Mouse (Mus musculus) limb, embryonic 11.5 days (tissue): ENCODE data around the gene Slc36a2. TPM values are rescaled to one million over a fixed set of nuclear protein-coding genes. Genes with fewer than 3 reads are reported as not detected.

Source experiments
- ATAC-seq: fragments of 200-750 bp; cut with Nextera tagmentation; 2 replicates; pipeline ENCODE4 v1.8.0; 2017; ENCODE audit warnings: low read depth; ENCODE audit not compliant: insufficient number of reproducible peaks, low FRiP score, low TSS enrichment
- DNase-seq: peaks from one replicate; pipeline ENCODE4 v3.0.0-alpha.2; 2015; ENCODE audit warnings: low spot score
- H3K27ac ChIP-seq: fragments of 300-500 bp; sonication (generic); replicated peaks from 2 replicates; pipeline ENCODE4 v1.5.1; 2014; ENCODE audit warnings: low read depth, mild to moderate bottlenecking, low read length
- H3K27me3 ChIP-seq: fragments of 300-500 bp; sonication (generic); 2 replicates; pipeline ENCODE4 v1.6.1; 2014; ENCODE audit warnings: mild to moderate bottlenecking, low read length, mixed read lengths; ENCODE audit not compliant: control insufficient read depth, insufficient read depth
- H3K36me3 ChIP-seq: fragments of 300-500 bp; sonication (generic); 2 replicates; pipeline ENCODE4 v1.6.1; 2014; ENCODE audit warnings: mild to moderate bottlenecking, low read length, moderate library complexity, mixed read lengths; ENCODE audit not compliant: control insufficient read depth, insufficient read depth
- H3K4me1 ChIP-seq: fragments of 300-500 bp; sonication (generic); 2 replicates; pipeline ENCODE4 v1.6.1; 2014; ENCODE audit warnings: low read length, mixed read lengths; ENCODE audit not compliant: control insufficient read depth, insufficient read depth
- H3K4me2 ChIP-seq: fragments of 300-500 bp; sonication (generic); 2 replicates; pipeline ENCODE4 v1.6.1; 2014; ENCODE audit warnings: low read depth, mild to moderate bottlenecking, moderate library complexity; ENCODE audit not compliant: severe bottlenecking
- H3K4me3 ChIP-seq: fragments of 300-500 bp; sonication (generic); 2 replicates; pipeline ENCODE4 v1.5.1; 2014; ENCODE audit warnings: low read depth, low read length
- H3K9ac ChIP-seq: fragments of 300-500 bp; sonication (generic); 2 replicates; pipeline ENCODE4 v1.6.1; 2014; ENCODE audit warnings: mild to moderate bottlenecking, low read length
- H3K9me3 ChIP-seq: fragments of 300-500 bp; sonication (generic); 2 replicates; pipeline ENCODE4 v1.6.1; 2016; ENCODE audit warnings: low read length; ENCODE audit not compliant: control insufficient read depth
- WGBS: fragments of 180-500 bp; shearing (Covaris S2); extraction: QIAGEN DNeasy Blood & Tissue Kit; methylation state at CpG from one replicate; pipeline ENCODE4 v1.1.7; 2014; 5-methylcytosine and 5-hydroxymethylcytosine counted together
- polyA plus RNA-seq: library from polyadenylated mRNA; unstranded; fragments of >200 nt; fragmentation: Nextera tagmentation; extraction: Ambion mirVana; gene quantifications from 2 replicates; pipeline ENCODE4 v1.2.1, GENCODE M21; 2014

The Slc36a2 gene
- polyA plus RNA-seq = 0.13 and 0.24 TPM in 2 replicates

DNA sequence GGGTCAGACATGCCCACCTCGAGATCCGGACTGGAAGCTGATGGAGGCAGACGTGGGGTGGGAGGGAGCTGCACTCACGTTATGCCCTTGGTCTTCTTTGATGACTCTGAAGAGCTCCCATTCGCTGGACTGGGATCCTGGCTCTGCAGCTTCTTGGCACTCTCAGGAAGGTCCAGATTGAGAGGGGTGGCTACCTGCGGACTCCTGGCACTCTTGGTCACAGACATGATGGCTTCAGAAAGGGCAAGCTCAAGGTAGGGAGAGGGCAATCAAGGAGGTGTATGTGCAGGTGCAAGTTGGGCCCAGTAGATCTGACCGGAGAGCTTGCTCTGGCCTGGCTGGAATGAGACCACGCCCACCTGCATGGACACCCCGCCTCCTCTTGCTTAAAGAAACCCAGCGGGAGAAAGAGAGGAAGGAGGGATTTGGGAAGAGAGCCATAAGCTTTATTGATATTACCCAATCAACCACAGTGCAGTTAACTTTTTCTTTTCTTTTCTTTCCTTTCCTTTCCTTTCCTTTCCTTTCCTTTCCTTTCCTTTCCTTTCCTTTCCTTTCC is at the start of gene Slc36a2:
TSS of gene Slc36a2 (minus strand) at position 345 of the 559 bp plus-strand sequence.
- DNase-seq (no peak), ATAC-seq (no peak)
- Histone ChIP-seq H3K4me1 (no peaks in the 10 kb centered on the region), H3K27ac (no peak within 1 kb of the TSS), H3K4me2 (no peak within 1 kb of the TSS), H3K9ac (no peak within 1 kb of the TSS), H3K9me3 (no peaks in the 10 kb centered on the region), H3K36me3 (no peaks in the 10 kb centered on the region), H3K4me3 (no peak within 1 kb of the TSS), H3K27me3 (no peaks in the 10 kb centered on the region)
- WGBS = 30% methylated on average over 10 of the region's 10 CpGs

DNA sequence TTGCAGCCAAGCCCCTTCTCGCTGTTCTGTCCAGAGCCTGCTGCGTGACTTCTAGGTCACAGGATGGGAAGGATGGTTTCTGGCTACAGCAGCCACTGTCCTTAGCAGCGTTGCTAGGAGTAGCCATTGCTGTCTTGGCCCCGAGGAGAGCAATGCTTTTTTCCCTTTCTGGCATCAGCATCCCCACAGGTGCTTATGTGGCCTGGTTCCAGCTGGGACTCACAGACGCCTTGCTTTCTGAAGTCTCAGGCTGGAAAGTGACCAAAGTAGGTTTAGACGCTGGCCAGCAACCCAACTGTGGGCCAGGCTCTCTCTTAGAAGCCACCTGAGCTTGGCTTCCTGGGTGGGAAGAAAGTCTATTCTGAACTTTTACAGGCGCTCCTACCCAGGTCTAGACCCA is 49.4 kb upstream of the Slc36a2 start:
- Histone ChIP-seq H3K36me3 (no peaks in the 10 kb centered on the region), H3K27me3 (no peaks in the 10 kb centered on the region), H3K9me3 (no peaks in the 10 kb centered on the region), H3K27ac (no peak overlapping the region), H3K9ac (no peak overlapping the region), H3K4me3 (no peak overlapping the region), H3K4me2 (no peak overlapping the region), H3K4me1 (no peaks in the 10 kb centered on the region)
- ATAC-seq (no peak), DNase-seq (no peak)
- WGBS = 85% methylated on average over 7 of the region's 7 CpGs

DNA sequence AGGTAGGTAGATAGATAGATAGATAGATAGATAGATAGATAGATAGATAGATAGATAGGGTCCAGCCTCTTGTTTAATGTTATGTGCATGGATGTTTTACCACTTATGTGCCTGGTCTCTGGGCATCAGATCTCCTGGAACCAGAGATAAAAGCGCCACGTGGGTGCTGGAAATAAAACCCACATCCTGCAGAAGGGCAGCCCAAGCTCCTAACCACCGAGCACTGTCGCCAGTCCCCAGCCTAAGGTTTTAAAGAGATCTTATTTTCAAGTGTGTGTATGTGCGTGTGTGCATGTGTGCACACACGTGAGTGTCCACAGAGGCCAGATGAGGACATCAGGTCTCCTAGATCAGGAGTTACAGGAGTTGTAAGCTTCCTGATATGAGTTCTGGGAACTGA is 46.2 kb upstream of the Slc36a2 start:
- H3K4me2 ChIP-seq = no peak overlapping the region
- 91% methylated on average over 6 of the region's 6 CpGs for WGBS

DNA sequence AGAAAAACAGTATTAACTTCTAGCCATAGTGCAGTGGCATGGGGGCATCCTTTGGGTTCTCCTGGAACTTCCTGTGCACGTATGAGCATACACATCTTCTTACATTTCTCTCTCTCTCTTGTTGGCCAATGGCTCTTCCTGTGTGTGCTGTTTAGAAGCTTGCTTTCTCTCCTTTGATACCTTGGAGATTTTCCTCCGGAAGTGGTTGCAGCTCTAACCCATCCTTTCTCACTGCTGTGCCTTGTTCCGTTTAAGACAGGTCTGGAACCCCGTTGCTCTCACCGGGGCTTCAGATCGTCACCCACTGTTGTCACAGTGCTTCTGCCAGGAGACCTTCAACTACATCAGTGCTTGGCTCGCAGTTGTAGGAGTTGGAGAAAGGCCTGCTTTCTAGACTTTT is 36.4 kb upstream of the Slc36a2 start:
- ATAC-seq = no peak
- DNase-seq = no peak
- Histone ChIP-seq H3K27ac (no peak overlapping the region), H3K9me3 (no peaks in the 10 kb centered on the region), H3K4me2 (no peak overlapping the region), H3K4me1 (no peaks in the 10 kb centered on the region), H3K9ac (no peak overlapping the region), H3K27me3 (no peaks in the 10 kb centered on the region), H3K36me3 (peaks cover 4% of the 10 kb centered on the region), H3K4me3 (no peak overlapping the region)
- WGBS = 90% methylated on average over 7 of the region's 7 CpGs

More for the DNA sequence above, 46.2 kb upstream of the Slc36a2 start:
- H3K9ac ChIP-seq = no peak overlapping the region
- no peaks in the 10 kb centered on the region for H3K36me3 ChIP-seq
- no peaks in the 10 kb centered on the region for H3K27me3 ChIP-seq
- no peak for DNase-seq
- no peak overlapping the region for H3K27ac ChIP-seq
- no peak for ATAC-seq
- H3K4me1 ChIP-seq = no peaks in the 10 kb centered on the region
- no peak overlapping the region for H3K4me3 ChIP-seq
- no peaks in the 10 kb centered on the region for H3K9me3 ChIP-seq

DNA sequence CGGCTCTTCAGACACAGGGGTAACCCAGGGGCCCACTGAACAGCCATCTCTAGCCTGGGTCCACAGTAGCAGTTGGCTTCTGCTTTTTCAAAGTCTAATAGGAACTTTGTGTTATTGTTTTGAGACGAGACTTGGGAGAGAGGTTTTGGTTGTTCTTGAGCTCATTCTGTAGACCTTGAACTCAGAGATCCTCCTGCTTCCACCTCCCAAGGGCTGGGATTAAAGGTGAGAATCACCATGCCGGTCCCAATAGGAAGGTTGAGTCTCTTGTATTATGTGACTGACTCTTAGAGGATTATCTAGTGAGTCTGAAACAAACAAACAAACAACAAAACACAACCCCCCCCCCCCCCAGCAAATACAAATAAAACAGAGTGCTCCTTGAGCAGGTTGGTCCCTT is 33.6 kb upstream of the Slc36a2 start:
- H3K27me3 ChIP-seq = no peaks in the 10 kb centered on the region
- H3K9me3 ChIP-seq = no peaks in the 10 kb centered on the region
- no peak overlapping the region for H3K4me2 ChIP-seq
- H3K27ac ChIP-seq = no peak overlapping the region
- WGBS = 83% methylated on average over 3 of the region's 3 CpGs
- no peak for DNase-seq
- peaks cover under 1% of the 10 kb centered on the region for H3K36me3 ChIP-seq
- H3K9ac ChIP-seq = no peak overlapping the region
- no peak for ATAC-seq
- H3K4me1 ChIP-seq = no peaks in the 10 kb centered on the region
- no peak overlapping the region for H3K4me3 ChIP-seq

DNA sequence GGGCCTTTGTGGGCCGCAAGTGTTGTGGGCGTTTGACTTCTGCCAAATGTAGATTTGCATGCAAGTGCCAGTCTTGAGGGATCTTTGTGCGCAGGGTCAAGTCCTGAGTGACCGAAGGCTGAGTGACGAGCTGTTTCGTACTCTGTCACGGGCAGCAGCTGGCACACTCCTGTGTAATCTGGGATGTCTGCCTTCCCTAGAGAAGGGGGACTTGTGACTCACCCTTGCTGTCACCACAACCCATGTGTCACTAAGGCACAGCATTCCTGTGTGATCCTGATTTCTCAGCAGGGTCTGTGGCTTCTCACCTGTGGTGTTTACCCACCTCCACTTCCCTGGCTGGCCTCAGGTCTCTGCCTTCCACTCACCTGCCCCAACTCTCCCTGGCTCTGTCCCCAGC is 33.0 kb upstream of the Slc36a2 start:
- Histone ChIP-seq H3K4me2 (no peak overlapping the region), H3K27ac (no peak overlapping the region), H3K4me1 (no peaks in the 10 kb centered on the region), H3K36me3 (no peaks in the 10 kb centered on the region; the same call in none of the 2 replicates), H3K9ac (no peak overlapping the region), H3K9me3 (no peaks in the 10 kb centered on the region), H3K4me3 (no peak overlapping the region), H3K27me3 (no peaks in the 10 kb centered on the region)
- 87% methylated on average over 7 of the region's 7 CpGs for WGBS
- no peak for ATAC-seq
- DNase-seq = no peak

DNA sequence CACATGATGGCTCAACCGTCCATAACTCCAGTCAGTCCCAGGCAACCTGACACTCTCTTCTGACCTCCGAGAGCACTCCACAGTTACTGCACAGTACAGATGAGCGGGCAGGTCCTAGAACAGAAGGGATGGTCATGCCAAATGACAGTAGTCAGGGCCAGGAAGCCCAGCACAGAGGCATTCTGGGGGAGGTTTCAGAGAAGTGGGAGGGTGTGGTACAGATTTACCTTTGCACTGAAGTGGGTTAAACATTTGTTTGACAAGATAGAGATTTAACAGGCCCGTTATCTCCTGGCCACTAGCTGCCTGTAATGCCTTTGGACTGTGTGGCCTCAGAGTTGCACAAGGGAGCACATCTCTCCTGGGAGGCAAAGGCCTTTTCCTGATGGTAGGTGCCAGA is 32.5 kb upstream of the Slc36a2 start:
- Histone ChIP-seq H3K4me1 (no peaks in the 10 kb centered on the region), H3K4me3 (no peak overlapping the region), H3K27me3 (no peaks in the 10 kb centered on the region), H3K27ac (no peak overlapping the region), H3K9ac (no peak overlapping the region), H3K4me2 (no peak overlapping the region), H3K36me3 (no peaks in the 10 kb centered on the region; the same call in 1 of the 2 replicates), H3K9me3 (no peaks in the 10 kb centered on the region)
- ATAC-seq (no peak), DNase-seq (no peak)
- 79% methylated on average over 4 of the region's 4 CpGs for WGBS

DNA sequence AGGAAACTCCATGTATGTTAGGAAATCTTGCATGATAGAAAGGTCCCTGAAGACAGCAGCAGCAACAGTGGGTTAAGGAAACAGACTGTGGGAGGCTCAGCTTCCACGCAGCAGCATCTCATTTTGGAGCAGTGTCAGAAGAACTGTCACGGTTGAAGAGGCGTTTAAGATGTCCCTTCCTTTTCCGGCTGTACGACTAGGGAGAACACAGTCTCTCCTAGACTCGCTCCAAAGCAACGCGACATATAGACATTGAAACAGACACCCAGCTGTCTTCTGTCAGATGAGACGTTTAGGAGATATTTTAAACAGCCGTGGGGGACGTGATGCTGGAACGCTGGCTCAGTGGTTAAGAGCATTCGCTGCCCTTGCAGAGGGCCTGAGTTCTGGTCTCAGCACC is 32.0 kb upstream of the Slc36a2 start:
- Histone ChIP-seq H3K27ac (no peak overlapping the region), H3K4me3 (no peak overlapping the region), H3K4me1 (no peaks in the 10 kb centered on the region), H3K9me3 (no peaks in the 10 kb centered on the region), H3K9ac (no peak overlapping the region), H3K4me2 (no peak overlapping the region), H3K36me3 (no peaks in the 10 kb centered on the region; the same call in 1 of the 2 replicates), H3K27me3 (no peaks in the 10 kb centered on the region)
- no peak for ATAC-seq
- 90% methylated on average over 13 of the region's 13 CpGs for WGBS
- DNase-seq = no peak

DNA sequence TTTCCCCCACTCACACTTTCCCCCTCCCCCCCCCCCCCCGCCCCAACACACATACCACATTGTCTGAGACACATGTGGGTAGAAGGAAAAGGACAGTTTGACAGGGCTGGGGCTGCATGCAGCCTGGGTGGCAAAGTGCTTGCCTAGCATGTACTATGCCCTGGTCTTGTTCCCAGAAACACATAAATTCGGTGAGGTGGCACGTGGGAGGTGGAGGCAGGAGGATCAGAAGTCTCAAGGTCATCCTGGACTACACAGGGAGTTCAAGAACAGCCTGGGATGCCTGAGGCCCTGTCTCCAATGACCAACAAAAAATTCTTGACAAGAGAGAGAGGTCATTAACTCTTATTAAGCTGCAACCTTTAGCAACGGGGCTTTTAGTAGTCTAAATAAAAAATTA is 31.2 kb upstream of the Slc36a2 start:
- Histone ChIP-seq H3K9ac (no peak overlapping the region), H3K36me3 (no peaks in the 10 kb centered on the region; the same call in 1 of the 2 replicates), H3K27me3 (no peaks in the 10 kb centered on the region), H3K4me3 (no peak overlapping the region), H3K4me2 (no peak overlapping the region), H3K9me3 (no peaks in the 10 kb centered on the region), H3K4me1 (no peaks in the 10 kb centered on the region), H3K27ac (no peak overlapping the region)
- 60% methylated on average over 3 of the region's 4 CpGs for WGBS
- DNase-seq (no peak), ATAC-seq (no peak)
